Mouse (Mus musculus) gastrocnemius, postnatal 36 days (tissue): ENCODE data around the gene Stac3. TPM values are rescaled to one million over a fixed set of nuclear protein-coding genes. Genes with fewer than 3 reads are reported as not detected.

Source experiments
- DNase-seq, 2 experiments: peaks; one replicate each; pipeline ENCODE4 v3.0.0; 2022
- intact Hi-C: fragments of 180-260 bp; cut with DNase I; formaldehyde crosslinking; loops from one replicate; pipeline ENCODE4 v1.15.1; 2025
- total RNA-seq, 2 experiments: library from RNA; stranded (reverse); gene quantifications; 2 replicates each; pipeline ENCODE4 v1.2.3; 2021

Gene Stac3
- total RNA-seq, 2 experiments from 2014 or later: 342 to 376 TPM

DNA sequence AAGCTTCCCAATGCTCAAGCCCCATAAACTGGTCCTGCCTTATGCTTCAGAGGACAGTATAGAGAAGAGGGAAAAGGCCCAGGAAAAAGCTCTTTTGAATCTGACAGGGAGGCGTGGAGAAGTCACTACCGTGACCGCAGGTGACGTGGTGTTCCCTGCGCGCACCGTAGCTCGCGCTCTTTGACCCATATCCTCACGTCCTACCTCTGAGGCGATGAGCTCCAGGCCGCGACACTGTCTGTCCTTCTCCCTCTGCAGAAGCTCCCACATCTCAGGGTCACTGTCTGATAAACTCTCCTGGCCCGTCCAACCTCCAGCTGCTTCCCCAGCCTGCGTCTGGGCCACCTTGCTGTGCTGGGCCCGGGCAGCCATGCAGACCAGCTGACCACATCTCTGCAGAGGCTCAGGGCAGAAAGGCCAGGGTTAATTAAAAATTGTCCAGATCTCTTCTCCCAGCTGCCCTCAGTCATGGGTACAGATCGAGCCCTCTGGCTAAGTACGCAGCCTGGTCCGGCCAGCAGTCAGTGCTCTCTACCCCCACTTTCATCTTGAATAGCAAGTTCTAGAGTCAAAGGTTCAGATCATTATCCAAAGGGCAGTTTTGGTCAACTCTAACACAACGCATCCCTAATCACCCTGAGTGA lies 19.4 kb downstream of the Stac3 start:
- intact Hi-C loops: no loop called here
- DNase-seq: no peak

DNA sequence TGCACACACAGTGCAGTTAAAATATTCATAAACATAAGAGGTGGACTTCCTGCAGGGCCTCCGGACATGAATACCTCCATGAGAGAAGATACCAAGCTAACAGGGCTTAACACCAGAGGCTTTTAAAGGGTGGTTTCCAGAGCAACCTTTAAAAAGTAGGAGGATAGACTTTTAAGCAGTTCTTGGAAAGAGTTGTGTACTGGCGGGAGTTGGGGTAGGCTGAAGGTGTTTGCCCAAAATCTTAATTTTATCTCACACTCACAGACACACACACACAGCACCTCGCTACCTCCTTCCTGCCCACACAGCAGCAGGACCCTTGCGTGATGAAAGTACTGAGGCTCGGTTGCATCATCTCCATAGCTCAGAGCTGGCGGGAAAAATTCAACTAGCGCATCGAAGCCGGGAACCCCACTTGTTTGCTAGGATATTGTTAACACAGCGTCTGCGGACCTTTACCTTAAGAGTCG lies 20.2 kb downstream of the Stac3 start:
- intact Hi-C loops: no loop called here
- DNase-seq: no peak

DNA sequence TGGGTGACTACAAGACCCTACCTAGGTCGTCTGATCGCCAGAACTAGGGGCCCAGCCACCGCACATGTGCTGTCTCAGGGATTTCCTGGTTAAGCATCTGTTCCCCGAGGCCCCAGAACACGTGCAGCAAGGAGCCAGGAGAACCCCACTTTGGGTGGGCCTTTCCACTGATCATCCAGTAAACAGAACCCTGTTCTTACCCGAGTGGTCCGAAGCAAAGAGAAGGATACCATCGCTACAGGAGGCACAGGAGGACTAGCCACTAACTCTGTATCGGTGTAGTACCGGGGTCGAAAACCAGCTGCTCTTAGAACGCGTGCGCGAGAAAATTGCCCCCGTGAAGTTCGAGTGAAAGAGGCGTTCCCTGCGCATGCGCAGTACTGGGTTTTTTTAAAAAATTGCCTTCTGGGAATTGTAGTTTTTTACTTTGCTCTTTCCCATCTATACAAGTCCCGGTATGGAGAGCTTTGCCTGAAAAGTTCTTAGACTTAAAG lies 20.6 kb downstream of the Stac3 start, which contains the start of gene Shmt2:
Shmt2 (minus strand) TSS at position 357 of the 494 bp plus-strand sequence.
- intact Hi-C loops: no loop called here
- peak; percentile 68 to 69 for DNase-seq

DNA sequence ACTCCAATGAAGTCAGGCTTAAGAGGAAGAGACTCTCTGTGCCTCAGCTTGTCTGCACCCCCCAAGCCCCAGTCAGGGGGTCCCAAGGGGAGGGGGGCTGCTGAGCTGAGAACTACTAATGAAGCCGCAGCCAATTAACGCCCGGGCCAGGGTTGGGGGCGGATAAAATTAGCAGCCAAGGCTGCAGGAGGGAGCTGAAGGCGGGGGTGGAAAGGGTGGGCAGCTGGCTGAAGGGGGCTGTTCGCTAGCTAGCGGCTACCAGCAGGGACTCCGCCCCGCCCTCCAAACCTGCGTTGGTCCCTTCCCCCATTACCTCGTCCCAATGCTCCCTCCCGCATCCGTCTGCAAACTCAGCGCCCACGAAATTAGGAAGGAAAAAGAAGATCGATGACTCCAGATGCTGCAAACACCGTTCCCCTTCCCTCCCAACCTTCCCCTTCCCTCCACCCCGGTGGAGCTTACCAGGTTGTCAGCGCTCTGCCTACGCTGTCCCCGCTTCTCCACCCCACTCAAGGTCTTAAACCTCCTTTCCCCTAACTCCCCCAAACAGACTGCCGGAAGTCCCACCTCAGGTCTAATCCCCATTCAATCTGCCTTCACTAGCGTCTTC lies 23.3 kb downstream of the Stac3 start:
- intact Hi-C loops: no loop called here
- no peak for DNase-seq

DNA sequence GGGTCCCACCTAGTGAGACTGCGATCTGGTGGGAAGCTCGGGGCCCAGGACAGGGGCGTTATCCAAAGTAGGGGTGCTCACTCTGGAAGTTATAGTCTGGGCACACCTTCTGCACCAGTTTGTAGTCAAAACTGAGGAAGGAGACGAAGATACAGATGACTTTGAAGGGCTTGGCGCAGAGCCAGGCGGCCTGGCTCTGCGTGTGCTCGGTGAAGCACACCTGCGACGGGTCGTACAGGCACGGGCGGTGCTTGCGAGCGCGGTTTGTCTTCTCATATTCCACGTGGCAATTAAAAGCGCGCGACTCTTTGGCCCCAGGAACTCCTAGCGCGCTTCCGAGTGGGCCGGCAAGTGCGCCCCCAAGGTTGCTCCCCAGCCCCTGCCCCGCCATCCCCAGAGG lies 24.6 kb downstream of the Stac3 start:
- DNase-seq: no peak
- intact Hi-C loops: no loop called here

DNA sequence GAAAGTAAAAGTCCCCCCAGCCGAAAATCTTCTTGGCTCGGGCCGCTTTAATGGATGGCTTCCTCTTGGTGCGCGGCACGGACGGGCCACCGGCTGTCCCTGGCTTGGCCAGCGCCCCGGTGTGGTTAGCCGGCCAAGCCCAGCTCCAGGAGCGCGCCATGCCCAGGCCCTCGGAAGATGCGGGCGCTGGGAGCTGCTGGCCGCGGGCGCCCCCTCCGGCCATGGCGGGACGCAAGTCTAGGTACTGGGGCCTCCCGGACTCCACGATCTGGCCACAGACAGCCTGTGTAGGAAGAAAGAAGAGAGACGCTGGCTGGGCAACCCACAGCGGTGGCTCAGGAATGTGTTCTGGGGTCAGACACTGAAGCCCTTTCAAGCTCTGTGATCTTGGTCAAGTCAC lies 25.2 kb downstream of the Stac3 start:
- peak; percentile 49 to 65 for DNase-seq

DNA sequence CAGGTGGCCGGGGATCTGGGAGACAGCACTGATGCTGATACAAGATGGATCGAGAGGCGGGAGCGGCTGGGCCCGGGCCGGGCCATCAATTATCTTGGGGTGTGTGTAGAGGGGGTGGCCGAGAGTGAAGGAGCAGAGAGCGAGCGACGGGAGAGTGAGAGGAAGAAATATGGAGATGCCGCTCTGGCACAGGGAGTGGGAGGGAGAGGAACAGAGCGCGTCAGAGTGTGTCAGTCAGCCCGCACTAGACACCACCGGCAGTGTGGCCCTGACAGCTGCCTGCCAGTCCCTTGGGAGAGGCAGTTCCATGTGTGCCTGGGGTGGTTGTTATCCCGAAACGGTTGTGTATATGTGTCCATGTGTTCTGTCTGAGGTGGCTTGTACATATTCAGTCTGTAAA lies 26.0 kb downstream of the Stac3 start:
- no peak for DNase-seq
- intact Hi-C loops: no loop called here

More for the DNA sequence above, 25.2 kb downstream of the Stac3 start:
- intact Hi-C loops: no loop called here

DNA sequence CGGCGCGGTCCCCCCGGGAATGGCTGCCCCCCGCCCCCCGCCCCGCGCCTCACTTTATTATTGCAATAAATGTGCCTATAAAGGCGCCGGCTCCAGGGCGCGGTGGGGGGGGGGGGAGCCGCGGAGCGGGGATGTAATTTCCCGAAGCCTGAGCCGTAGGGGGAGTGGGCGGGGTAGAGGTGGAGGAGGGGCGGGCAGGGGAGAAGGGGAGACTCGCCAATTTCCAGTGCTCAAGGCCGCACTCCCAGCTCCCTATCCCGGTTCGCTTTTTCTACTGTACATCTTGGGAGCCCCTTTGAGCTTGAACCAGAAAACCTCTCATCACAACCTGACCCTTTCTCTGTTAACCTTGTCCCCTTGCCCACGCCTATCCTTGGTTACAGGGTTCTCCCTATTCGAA lies 29.5 kb downstream of the Stac3 start:
- no peak for DNase-seq
- intact Hi-C loops: no loop called here

DNA sequence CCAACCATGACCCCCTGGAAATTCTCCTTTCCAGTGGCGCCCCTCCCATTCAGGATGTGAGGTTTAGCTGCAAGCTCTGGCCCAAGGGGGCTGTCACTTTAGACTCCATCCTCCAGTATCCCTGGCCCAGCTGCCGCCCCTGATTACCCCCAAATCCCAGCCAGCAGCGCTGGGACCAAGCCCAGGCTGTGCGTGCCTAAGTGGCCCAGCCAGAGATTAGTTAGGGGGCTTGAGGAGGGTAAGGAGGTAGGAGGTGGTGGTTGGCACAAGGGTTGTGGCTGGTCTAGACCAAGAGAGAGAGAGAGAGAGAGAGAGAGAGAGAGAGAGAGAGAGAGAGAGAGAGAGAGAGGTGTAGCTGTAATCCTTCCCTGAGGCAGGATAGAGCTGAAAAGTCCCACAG lies 30.1 kb downstream of the Stac3 start:
- intact Hi-C loops: no loop called here
- DNase-seq: no peak

DNA sequence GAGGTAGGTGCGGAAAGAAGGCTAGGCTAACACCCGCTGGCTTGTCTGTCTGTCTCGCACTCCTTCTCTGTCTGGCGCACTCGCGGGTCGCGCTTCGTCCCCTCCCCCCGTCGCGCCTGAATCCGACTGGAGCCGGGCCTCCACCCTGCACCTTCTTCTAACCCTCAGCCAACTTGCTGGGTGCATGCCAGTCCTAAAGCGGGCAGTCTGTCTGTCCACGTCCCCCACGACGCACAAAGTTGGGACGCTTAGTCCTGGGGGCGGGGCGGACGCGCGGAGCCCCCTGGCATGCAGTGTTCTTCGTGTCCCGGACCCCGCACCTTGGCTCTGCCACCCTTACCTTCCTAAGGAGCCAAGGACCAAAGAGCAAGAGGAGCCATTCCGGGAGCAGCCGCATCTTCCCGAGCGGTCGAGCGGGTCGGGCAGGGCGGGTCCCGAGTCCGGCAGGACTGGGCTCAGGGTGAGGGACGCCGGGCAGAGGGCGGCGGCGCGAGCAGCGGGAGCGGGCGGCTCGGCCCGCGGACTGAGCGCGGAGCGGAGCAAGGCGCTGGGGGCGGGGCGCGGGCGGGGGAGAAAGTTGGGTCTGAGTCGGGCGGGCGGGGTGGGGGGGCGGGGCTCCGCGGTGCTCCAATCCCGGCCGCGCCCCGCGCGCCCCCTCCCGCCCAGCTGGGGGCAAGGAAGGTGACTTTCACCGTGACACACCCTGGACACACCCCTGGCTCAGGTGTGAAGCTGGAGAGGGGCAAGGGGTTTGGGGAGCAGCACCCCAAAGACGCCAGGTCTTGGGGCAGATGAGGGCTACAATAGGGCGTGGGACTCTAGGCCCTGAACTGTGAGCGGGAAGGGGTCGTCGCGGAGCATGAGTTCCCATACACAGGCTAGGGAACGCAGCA lies 32.8 kb downstream of the Stac3 start, which contains the start of gene Nxph4:
Nxph4 (minus strand) TSS at position 524 of the 893 bp plus-strand sequence.
- intact Hi-C loops: no loop called here
- no peak for DNase-seq

DNA sequence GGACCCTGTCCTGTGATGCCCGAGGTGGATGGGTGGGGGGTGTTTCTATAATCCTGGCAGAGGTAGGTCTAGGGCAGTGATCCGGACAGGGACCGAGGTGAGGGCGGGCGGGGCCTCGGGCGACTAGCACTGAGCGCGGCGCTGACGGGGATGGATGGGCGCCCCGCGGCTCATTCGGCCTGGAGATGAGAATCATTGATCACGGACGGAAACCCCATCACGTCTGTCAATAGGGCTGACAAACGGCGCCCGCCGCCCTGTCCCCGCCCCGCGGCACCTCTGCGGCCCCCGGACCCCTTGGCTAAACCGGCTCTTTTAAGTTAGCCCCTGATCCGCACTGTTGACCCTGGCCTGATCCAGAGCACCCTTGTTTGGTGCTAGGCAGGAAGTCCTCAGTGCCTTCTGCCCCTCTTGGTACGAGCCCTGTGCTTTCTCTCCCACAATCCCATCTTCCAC lies 33.5 kb downstream of the Stac3 start:
- intact Hi-C loops: no loop called here
- no peak for DNase-seq

DNA sequence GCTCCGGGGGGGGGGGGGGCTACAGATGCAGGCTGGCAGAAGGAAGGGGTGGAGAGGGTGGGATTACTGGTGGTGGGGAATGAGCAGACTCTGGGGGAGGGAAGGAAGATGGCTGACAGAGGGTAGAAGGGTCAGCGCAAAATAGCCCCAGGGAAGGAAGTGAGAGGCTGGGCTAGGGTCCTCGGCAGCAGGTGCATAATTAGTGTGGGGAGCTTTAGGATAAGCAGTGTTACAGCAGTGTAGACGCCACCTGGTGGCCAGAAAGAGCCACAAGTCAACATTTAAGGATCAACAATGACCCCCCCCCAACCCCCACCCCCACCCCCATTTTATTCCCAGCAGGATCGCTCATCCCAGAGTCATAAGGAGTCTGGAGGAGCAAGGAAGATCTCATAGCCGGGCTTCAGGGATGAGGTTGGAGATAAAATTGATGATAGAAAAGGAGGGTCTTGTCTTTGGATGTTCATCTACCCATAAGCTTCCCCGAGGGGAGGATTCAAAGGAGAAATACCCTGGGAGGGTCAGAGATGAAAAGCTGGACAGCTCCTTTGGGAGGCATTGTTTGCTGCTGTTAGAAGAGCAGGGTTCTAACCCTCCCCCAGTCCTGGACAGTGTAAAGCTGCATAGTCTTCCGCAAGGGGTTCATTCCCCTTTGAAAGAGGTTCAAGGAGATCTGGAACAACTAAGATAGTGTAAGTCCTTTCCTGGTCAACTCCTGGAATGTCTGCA lies 35.3 kb downstream of the Stac3 start:
- no peak for DNase-seq
- intact Hi-C loops: loop anchor here (1.0 to 2.0 kb wide), 2 partner anchors 23 to 56 kb away; no protein-coding TSS in a partner anchor

DNA sequence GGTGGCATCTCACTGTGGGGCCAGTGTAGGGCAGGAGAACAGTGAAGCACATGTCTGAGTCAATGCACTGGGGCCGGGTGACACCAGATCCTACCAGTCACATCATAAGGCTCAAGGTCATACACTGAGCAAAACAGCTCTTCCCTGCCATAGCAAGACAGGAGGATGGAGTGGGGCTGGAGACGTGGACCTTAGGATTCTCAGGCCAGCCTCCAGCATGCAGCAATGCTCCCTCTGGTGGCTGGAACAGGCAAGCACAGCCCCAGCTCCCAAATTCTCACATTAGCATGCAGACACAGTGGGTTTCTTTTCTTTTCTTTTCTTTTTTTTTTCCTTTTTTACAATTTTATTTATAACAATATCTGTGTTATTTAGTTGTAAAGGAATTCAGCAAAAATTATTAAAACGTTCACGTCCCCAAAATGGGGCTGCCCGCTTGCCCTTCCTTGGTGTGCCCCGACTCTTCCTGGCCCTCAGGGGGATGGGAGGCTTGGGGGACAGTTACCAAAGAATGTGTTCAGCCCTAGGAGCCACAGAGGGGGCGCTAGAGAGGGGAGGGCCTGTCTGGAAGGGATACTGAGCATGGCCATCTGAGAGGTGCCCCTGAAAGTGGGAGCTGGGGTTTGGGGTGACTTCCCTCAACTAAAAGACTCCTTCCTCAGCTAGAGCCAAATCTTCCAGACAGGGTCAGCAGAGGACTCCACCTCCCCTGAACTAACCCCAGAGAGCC lies 36.5 kb downstream of the Stac3 start:
- peak; percentile 72 to 78 for DNase-seq
- intact Hi-C loops: loop anchor here (2.0 kb wide), 1 partner anchor 57 kb away; no protein-coding TSS in a partner anchor

DNA sequence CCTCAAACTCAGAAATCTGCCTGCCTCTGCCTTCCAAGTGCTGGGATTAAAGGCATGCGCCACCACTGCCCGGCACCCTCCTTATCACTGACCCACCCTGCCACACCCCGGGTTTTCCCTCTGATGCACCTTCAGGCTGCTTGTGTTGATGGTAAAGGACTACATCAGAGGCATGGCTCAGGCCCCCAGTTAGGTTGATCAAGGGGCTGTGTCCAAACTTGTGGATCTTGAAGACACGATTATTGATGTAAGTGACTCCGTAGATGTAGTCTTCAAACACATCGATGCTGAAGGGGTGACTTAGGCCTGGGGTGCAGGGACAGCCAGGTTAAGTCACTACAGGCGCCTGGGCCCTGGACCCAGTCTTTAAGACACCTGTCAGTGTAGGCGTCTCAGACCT lies 40.0 kb downstream of the Stac3 start:
- intact Hi-C loops: no loop called here
- DNase-seq: no peak

DNA sequence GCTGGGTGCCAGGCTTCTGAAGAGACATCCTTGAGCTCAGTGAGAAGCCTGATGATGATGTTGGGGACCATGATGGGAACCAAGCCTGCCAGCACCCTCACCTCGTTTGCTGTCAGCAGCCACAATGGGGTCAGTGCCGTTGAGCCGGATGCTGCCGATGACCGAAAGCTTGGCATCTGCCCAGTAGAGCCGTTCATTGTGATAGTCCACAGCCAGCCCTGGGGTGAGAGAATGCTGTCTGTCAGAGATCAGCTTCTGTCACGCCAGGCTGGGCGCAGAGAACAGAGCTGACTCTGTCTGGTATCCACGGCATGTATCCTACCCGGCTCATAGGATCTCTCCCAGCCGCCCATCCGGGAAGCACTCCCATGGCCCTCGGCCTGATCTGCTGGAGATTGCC lies 40.6 kb downstream of the Stac3 start:
- no peak for DNase-seq
- intact Hi-C loops: no loop called here

DNA sequence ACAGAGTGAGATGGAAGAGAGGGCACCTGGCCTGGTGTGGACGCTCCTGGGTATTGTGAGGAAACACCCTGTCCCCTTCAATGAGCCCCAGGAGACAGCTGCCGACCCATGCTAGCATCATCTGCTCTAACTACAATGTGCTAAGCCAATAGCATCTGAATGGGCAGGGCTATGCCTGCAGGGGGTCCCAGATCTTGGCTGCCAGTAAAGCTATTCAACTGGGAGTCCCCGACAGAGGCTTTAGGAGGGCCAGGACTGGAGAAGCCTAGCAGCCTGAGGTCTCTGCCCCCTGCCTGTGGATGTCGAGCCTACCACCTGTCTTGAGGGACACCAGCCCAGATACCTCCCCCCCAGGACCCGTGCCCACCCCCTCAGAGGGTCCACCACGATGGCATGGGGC lies 41.2 kb downstream of the Stac3 start:
- intact Hi-C loops: no loop called here
- no peak for DNase-seq

DNA sequence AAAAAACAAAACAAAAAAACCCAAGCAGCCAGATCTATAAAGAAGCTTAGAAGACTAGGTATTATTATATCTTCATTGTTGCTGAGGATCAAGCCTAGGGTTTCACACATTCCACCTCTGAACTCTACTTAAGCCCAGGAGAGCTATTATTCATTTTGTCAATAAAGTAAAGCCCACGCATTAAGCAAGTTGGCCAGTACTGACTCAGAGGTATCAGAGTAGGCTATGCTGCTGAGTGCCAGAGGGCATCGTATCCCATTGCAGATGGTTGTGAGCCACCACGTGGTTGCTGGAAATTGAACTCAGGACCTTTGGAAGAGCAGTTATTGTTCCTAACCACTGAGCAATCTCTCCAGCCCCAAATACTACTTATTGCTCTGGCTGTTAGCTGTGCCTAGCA lies 42.4 kb downstream of the Stac3 start:
- intact Hi-C loops: no loop called here
- no peak for DNase-seq

DNA sequence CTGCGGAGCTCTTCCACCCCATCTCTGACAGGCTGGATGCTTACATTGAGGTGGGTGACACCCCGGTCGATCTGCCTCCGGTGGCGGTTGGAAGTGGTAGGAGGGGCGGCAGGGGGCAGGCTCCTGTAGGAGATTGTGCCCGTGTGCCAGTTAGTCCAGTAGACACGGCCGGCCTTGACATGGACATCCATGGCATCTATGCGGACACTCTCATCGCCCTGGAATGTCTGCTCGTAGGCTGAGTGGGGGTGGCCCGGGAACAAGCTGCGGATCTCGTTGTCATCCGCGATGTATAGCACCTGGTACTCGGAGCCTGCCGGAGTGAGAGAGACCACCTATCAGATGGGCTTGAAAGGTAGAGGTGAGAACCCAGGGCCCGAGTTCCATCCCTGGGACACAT lies 42.9 kb downstream of the Stac3 start:
- intact Hi-C loops: no loop called here
- no peak for DNase-seq

DNA sequence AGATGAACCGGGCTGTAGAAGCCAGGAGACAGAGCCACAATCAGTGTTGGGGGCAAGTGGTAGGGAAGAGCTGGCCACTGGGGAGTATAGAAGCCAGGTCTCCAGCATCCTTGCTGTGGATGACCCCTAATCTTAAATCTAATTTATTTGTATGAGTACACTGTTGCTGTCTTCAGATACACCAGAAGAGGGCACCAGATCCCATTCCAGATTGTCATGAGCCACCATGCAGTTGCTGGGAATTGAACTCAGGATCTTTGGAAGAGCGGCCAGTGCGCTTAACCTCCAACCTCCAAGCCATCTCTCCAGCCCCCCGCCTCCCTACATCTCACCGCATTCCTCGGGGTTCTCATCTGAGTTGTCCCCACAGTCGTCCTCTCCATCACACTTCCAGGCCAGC lies 45.0 kb downstream of the Stac3 start:
- intact Hi-C loops: no loop called here
- no peak for DNase-seq

DNA sequence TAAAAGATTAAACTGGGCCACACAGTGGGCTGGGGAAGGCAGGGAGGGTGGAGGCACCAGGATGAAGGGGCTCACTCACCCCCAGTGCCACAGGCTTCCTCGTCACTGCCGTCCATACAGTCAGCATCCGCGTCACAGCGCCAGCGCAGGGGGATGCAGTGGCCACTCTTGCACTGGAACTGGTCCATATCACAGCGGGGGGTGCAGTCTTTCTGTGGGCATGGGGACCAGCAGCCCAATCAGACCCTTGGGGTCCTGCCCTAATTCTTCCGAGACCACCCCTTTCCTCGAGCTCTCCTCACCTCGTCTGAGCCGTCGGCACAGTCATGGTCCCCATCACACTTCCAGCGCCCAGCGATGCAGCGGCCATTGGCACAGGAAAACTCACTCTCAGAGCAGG lies 46.8 kb downstream of the Stac3 start:
- intact Hi-C loops: no loop called here
- no peak for DNase-seq
